Mouse (Mus musculus): Measurements from ENCODE around the gene Cirbp.

Gene Cirbp

DNA sequence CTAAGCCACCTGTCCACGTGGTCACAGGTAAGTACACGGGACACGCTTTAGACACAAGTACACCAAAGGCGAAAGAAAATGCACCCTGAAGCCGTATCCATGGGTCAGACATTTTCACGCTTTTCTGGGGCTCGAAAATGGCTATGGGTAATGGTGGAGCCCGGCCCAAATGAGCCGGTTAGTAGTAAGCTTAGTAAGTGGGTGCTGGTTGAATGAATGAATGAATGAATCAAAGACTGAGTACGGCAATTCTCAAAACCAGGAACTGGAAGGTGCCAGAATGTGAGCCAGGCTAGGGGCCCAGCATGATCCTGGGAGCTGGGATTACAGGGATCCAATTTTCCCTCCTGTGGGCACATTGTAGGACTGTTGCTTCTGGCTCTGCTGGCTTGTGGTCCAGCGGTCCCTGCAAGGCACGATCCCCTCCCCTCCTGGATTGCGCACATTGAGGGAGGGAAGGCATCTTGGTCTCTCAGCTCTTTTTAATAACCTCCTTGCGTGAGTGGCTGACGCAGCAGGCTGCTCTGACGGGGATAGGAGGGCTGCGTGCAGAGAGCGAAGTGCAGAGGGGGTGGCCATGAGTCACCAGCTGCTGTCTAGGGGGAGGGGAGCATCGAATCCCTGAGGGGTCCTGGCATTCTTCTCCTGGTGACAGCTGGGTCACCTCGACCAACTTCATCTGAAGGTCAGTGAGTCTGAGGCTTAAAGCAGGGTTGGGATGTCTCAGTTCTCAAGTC is at the start of gene Cirbp:
TSS of gene Cirbp (plus strand) at position 594 of the 737 bp plus-strand sequence.
- DNase-seq = no peak

DNA sequence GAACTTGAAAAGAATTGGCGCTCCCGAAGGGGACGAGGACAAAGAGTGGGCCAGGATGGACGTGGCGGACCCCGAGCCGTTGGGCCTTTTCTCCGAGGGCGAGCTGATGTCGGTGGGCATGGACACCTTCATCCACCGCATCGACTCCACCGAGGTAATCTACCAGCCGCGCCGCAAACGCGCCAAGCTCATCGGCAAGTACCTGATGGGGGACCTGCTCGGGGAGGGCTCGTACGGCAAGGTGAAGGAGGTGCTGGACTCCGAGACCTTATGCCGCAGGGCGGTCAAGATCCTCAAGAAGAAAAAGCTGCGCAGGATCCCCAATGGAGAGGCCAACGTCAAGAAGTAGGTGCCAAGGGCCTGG is 49.2 kb upstream of the Cirbp start:
- DNase-seq = no peak

DNA sequence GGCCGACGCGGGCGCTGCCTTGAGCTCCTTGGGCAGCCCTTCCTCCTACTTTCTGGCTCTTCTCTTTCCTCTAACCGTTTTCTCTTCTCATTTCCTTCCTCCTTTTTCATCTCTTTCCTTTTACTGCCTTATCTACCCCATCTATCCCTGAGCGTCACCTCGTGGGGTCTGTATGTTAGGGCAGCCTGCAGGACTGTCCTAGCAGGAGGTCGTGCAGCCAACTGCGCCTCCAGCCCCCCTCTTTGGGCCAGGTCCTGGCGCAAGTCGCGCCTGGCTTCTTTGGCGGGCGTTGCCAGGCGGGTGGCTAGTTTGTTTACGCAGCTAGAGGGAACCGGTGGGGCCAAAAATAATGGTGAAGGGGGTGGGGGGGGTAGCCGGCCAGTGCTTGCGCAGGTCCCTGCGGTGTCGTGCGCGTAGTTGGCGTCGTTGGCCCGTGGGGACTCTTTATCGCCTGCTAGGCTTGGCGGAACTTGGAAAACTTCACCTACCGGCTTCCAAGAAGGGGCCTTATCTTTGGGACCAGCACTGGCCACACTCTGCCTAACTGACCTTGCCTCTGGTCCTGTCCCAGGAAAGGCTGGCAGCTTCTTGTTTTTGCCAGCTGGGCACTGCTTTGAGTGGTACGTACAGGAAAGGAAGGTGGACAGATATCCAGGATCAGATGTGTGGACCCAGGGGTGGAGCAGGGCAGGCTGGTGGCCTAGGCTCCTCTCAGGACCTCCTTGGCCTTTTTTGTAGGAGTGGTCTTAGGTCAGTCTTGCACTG is 48.7 kb upstream of the Cirbp start:
- no peak for DNase-seq

DNA sequence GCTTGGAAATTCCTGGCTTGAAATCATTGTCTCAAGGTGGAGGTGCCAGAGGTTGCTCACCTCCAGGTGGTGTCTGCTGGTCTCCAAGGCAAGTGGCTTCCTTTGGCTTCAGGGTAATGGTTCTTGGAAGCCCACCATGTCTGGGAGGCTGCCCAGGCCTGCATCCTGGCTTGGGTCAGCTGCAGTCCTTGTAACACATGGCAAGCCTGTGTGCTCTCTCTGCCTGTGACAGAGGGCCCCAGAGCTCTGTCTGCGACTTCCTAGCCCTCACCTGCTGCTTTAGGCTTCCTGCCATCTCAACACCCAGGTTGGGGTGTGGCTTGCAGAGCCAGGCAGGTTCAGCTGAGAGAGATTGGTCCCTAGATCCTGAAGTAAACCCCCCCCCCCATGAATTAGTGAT is 48.0 kb upstream of the Cirbp start:
- no peak for DNase-seq

DNA sequence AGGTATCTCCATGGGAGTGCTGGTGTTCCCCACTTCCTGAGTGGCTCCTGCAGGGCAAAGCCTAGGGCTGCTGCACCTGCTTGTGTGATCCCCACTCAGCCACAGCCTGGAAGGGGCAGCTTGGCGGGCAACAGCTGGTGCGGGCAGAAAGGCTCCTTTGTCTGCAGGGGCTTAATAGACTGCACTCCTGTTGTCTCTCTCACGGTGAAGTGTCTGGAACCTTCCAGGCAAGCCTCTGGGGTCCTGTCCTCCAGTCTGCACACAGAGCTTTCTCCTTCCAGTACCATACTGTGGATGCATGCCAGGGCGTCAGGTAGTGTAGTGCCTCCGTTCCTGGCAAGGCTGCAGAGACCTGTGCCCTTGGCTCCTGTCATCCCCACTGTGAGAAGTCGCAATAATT is 47.2 kb upstream of the Cirbp start:
- DNase-seq = peak; percentile 23

DNA sequence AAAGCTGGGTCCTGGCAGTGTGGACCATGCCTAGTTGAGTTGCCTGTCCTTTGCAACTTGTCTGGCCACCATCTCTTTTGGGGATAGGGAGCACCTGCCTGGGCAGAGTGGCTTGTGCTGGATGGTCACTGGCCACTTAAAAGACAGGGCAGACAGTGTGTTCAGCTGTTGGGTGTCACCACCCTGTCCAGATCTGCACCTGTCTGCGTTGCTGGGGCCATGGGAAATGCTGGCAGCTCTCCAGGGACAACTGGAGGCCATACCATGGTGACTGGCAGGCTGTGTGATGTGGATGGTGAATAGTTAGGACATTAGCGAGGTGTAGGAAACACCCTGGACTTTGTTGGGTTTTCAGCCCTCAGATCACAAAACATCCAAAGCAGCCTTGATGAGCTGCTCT is 45.6 kb upstream of the Cirbp start:
- DNase-seq = no peak

DNA sequence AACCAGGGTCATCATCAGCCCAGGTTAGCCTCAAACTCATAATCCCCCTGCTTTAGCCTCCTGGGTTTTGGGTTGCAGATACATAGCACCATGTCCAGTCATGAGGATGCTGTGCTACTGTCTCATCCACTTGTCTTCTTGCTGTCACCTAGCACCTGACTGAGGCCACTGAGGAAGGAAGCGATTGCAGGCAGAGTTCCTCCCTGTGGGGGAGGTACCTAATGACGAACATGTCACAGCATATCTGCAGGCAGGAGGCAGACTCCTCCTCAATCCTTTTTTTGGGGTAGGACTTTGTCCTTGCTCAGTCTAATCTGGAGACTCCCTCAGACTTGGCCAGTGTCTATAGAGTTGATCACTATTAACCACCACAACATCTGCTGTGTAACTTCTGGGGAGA is 44.1 kb upstream of the Cirbp start:
- DNase-seq = no peak

DNA sequence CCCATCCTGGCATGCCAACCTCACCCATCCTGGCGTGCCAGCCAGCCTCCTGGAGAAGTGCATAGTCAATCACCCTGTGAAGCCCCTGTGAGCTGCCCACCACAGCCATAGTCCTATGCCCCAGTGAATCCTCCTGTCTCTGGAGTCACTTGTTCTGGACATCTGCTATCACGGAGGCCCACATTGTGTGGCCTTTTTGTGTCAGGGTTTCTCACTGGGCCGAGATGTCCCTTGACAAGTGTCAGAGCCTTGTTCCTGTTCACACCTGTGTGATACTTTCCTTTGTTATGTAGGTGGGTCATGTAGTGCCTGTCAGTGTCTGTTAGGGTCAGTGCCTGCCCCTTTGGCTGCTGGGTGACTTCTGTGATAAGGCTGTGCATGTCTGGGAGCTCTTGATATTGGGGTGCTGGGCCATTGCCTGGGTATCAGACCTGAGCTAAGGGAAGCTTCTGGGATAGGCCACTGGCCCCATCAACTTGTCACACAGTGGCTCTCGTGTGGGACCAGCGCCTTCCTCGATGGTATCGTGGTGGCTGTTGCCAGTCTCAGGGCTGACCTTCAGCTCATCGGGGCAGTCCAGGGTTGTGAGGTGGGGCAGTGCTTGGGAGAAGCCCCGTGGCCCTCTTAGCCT is 41.7 kb upstream of the Cirbp start:
- DNase-seq = no peak

DNA sequence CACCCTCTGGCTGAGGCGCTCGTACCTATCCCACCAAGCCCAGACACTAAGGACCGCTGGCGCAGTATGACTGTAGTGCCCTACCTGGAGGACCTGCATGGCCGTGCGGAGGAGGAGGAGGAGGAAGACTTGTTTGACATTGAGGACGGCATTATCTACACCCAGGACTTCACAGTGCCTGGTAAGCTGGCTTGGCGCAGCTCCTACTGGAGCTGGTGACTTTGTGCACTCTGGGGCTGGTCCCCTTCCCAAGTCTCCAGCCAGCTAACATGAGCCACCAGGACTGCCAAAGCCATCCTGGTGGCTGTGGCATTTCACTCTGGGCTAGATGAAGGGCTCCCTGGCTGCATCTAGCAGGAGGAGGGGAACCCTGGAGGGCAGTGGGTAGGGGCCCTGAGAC is 37.9 kb upstream of the Cirbp start:
- no peak for DNase-seq

DNA sequence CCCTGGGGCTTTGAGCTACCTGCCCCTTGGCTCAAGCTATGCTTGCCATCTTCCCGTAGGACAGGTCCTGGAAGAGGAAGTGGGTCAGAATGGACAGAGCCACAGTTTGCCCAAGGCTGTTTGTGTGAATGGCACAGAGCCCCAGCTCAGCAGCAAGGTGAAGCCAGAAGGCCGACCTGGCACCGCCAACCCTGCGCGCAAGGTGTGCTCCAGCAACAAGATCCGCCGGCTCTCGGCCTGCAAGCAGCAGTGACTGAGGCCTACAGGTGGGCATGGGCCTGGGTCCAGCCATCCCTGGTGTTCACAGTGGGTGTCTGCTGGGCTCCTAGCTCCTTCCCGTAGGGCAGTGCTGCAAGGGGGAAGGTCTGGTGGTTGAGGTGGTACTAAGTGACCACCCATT is 35.9 kb upstream of the Cirbp start:
- no peak for DNase-seq

DNA sequence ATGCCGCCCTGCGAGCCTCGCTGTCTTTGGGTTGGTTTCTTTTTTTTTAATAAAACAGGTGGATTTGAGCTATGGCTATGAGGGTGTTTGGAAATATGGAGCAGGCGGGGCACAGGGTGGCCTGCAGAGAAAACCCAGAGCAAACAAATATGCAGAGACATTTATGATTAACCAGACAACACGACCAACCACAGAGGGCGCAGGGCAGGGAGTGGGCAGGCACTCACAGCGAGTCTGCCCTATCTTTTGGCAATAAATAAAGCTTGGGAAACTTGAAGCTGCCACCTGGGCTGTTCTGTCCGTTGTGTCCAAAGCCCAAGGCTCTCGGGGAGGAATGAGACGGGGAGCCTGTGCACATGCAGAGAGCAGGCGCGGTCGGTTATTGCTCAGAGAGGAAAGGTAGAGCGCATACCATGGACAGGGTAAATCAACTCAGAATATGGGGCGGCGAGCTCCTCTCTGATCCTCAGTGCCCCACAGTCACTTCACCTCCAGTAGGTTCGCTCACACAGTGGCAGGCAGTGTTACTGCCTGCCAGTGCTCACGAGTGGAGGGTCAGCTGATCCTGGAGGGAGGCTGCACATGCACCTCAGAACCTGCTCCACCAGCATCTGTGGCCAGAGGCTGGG is 35.3 kb upstream of the Cirbp start:
- peak; percentile 14 for DNase-seq

DNA sequence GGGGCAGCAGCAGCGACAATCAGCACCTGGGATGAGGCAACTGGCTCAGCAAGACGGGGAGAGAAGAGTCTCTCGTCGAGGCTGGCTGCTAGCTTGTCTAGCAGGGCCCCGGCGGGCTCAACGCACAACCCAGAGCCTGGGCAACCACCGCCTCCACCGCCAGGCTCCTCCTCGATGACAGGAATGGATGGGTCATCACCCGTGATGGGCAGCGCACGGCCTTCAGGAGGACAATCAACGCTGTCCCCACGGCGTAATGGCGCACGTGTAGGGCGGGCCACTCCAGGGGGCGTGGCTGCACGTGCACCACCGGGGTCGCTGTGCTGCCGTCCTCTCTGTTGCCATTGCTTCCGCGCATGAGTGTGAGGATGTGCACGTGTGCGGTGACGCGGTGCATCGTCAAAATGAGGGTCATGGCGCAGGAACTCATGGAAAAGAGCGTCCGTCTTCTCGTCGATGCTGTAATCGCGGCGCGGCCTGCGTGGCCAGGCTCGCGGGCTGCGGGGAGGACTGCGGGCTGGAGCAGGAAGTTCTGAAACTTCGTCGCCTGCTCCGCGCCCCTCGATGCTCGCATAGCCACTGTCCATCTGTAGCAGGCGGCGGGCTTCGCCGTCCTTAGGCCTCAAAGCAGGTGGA is 34.4 kb upstream of the Cirbp start:
- DNase-seq = peak; percentile 72

DNA sequence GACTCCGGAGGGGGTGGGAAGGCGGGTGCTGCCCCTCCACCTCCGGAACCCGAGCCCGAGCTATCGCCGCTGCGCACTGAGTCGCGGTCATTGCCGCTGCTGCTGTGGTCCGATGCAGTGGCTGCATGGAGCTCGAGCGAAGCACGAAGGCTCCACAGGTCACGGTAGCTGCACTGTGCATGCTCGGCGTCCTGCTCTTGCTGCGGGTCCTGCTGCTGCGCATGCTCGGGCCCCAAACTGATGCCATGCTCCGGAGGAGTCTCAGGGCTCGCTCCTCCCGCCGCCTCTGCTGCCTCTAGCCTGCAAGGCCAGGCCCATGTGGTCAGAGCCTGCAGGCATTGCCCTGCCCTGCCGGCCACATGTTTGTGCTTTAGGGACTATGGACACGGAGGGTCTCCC is 33.8 kb upstream of the Cirbp start:
- DNase-seq = no peak

DNA sequence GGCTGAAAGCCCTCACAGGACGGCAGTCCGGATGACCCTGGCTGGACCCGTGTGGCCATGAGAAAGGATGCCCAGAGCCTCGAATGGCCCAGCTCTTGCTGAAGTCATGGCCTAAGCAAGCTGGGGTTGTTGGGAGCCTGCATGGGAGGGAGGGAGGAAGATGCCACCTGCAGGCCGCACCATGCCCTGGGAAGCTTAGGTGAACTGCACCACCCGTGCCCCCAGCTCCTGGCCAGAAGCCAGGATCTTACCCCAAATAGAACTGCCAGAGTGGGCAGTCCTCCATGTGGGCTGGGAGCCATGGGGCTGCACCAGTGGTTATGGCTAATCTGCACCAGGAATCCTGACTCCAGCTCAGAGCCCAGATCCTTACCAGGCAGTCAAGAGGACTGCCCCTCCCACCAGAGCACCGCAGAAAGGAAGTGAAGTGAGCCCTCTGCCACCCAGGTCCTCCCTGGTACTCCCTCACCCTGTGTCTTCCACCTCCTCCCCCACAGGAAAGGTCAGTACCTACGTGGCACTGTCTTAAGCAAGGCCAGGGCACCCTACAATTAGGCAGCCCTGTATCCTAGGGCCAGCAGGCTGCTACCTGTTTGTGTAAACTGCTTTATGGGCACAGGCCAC is 32.4 kb upstream of the Cirbp start:
- no peak for DNase-seq

DNA sequence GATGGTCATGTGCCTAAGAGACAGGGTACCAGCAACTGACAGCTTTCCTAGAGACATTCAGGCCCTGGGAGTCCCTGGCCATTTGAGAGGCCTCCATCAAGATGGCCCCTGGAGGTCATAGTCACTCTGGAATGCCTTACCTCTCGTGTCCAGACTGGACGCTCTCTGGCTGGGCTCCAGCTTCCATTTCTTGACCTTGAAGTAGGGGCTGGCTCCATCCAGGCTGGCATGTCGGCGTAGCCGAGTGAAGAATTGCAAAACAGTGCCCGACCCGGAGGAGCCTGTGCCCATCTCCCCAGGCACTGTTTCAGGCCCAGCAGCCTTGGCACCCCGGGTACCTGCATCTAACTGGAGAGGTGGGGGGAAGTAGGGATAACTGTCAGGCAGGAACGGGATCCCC is 31.4 kb upstream of the Cirbp start:
- DNase-seq = no peak

DNA sequence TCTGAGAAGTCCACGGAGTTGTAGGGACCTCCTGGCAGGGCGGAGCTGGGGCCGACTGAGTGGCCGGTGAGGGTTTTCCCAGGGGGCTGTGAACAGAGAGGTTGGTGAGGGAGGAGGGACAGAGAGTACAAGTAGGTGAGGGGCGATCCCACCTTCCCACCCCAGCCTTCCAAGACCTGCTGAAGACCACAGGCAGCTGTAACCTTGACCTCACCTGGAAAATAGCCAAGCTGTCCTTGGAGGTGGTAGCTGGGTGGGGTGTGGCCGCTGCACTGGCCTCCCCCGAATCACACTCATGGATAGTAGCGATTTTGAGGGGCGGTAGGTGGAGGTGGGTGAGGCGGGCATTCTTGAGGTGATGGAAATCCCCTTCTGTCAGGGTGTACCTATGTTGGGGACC is 30.6 kb upstream of the Cirbp start:
- DNase-seq = no peak

DNA sequence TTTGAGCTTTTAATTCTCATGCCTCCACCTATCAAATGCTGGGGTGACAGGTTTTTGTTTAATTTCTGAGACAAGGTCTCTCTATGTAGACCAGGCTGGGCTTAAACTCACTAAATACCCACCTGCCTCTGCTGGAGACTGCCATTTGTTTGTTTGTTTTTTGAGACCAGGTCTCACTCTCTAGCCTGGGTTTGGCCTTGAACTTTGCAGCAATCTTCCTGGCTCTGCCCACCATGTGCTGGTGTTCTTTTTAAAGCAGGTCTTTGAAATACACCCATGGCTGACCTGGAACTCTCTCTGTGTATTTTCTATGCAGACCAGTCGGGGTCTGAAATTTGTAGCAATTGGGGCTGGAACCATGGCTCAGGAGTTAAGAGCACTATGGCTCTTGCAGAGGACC is 30.1 kb upstream of the Cirbp start:
- DNase-seq = no peak

DNA sequence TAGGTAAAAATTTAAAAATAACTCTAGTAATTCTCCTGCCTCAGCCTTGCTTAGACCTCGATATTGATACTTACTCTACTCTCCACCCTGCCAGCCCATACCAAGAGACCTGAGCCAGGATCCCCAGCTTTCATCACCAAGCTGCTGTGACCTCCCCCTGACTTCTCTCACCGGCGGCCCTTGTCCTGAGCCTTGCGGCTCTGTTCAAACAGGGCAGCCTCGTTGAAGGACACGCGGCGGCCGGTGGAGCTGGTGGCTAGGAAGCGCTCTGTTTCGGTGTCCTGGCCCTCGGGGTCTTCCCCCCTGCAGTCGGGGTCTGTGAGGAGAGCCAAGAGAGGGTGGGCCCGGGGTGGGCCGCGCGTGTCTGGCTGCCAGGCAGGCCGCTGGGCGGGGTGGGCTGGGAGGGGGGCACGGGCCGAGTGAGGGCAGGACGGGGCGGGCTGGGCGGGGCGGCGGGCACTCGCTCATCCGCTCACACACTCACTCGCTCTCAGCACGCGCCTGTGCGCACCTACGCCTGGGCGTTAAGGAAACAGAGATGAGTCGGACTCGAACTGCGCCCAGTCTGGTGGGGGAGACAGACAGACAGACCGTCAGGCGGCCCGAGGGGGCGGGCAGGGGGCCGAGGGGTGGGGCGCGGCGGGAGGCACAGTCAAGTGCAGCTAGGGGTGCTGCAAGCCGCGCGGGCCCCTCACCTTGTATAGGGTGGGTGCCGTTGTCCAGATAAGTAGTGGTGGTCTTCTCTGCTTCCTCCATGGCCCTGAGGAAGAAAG is 29.4 kb upstream of the Cirbp start:
- DNase-seq = no peak

DNA sequence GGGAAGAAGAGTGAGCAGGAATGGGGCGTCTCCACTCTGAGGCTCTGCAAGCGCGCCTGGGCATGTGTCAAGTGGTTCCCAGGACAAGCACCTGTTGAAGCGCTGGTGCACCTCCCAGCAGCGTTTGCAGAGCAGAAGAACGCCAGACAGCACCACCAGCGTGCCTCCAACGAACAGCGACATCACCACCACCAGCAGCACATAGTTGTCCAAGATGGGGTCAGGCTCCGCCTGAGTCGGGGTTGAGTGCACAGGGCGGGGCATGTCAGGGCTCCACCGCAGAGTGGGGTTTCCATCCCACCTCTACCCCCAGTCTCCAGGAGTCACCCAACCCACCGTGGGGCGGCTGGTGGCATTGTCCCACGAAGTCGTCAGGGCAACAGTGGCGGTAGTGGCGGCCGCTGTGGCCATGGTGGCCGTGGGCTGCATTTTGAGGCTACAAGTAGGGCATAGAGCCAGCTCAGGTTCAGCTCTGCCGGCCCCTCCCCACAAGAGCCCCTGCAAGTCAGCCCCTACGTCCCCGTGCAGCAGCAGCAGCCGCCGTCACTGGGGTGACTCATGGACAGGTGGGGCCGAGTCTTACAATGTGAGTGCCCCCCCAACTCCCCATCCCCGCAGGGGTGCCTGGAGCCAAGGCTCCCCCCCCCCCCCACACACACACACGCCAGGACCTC is 28.7 kb upstream of the Cirbp start:
- no peak for DNase-seq

DNA sequence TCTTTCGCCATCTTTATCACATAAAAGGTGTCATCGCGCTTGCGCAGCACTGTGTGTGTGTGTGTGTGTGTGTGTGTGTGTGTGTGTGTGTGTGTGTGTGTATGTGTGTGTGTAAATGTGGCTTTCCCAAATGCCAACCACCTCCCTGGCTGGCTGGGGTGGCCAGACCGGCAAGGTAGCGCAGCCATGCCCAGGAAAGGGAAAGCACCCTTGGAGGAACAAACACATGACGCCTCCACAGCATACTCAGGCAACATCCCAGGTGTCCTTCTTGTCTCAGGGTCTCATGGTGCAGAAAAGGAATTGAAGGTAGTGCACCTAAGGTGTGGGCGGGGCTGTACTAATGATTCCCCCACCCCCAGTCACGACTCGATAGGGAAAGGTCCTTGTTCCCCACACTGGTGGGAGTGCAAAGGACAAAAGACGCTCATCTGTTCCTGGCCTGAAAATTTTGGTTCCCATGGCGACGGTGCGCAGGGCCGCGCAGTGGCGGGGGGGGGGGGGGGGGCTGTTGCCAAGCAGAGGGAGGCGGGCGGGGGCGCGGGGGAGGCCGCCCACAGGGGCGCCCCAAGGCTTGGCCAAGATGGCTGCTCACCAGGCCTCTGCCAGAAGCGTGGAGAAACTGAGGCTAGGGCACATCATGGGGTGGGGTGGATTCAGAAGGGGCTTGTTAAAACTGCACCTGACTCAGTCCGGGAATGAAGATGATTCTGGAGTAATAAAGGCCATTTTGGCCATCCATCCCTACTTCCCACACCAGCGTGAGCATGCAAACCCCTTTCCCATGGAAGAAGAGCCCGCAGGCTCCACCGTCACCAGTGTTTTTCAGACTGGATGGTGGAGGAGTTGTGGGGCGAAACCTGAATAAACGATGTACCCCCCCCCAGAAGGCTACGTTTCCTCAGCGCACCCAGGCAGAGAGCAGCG is 27.9 kb upstream of the Cirbp start:
- DNase-seq = no peak

All from right cerebral cortex, postnatal 4 days (tissue).